Mouse (Mus musculus) spleen, adult 2 months (tissue): ENCODE measurements around the gene Zfp870.

Experiments
- CTCF ChIP-seq: fragments of 200-500 bp; IDR thresholded peaks from 2 replicates; pipeline ENCODE4 v1.5.1; 2011; ENCODE audit warnings: mild to moderate bottlenecking, inconsistent platforms; ENCODE audit not compliant: insufficient read depth, insufficient read length, insufficient replicate concordance; ENCODE audit errors: extremely low read depth
- POLR2A ChIP-seq: fragments of 200-500 bp; IDR thresholded peaks from 2 replicates; pipeline ENCODE4 v1.6.1; 2011; ENCODE audit warnings: low read depth, low read length, inconsistent platforms

DNA sequence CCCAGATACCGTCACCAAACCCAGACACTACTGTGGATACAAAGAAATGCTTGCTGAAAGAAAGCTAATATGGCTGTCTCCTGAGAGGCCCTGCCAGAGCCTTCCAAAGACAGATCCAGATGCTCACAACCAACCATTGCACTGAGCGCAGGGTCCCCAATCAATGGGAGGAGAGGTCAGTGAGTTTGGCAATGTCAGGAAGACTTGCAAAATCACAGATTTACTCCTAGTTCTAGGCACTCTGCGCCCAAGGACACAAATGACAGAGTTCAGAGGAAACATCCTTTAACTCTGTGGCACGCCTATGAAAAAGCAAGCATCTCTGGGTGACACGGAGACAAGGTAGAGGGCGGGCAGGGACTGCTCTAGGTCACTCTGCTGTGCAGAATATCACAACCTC is 1.8 kb downstream of the Zfp870 start:
- TF ChIP-seq POLR2A (no peak), CTCF (no peak)
